Comparison of ENCODE assay signal across 20 mouse cellular contexts in the genomic region with DNA sequence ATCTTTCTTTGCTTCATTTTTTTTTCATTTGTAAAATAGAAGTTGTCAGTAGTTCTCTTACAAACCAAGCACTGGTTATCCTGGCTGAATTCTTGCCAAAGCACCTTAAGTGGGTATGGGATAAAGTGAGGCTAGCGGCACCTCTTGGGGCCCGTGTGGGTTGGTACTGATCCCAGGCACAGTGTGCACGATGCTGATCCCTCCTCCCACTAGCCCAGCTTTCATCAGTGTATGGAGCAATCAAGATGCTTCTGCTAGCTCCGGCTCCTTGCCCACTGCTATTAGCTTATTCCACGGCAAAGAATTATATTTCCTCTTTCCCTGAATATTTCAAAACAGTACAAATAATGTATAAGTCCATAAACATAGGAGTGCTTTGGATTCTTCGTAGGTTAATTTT.
DNase-seq lines count a peak whose midpoint lies in the region; ATAC-seq lines count a peak whose summit lies in the region.
"Had no signal": no experiment of that assay in that cellular context is flagged by ENCODE, and none has a peak within 500 bp of the region (broad histone marks: within the 10 kb centered on the region; RNA-seq: fewer than 3 reads in every experiment).

No protein-coding gene starts in this region.

- no peaks in the 10 kb centered on the region for H3K27me3 ChIP-seq in heart, embryonic 11.5 days (ENCODE audit: control insufficient read depth, insufficient read depth, low read length)
- no peaks in the 10 kb centered on the region for H3K27me3 ChIP-seq in midbrain, embryonic 12.5 days
- H3K27me3 ChIP-seq in midbrain, embryonic 14.5 days (ENCODE audit: control insufficient read depth, insufficient read depth, low read length), result no peaks in the 10 kb centered on the region
- no peaks in the 10 kb centered on the region for H3K27me3 ChIP-seq in embryonic facial prominence, embryonic 14.5 days (replicated peaks; ENCODE audit: control insufficient read depth, insufficient read depth, low read length)
- H3K27me3 ChIP-seq: CH12.LX; forebrain, embryonic 12.5 days; heart, embryonic 15.5 days; hindbrain, embryonic 15.5 days had no signal

- no peaks in the 10 kb centered on the region for H3K36me3 ChIP-seq in heart, embryonic 11.5 days (ENCODE audit: control insufficient read depth, insufficient read depth, low read length)
- no peaks in the 10 kb centered on the region for H3K36me3 ChIP-seq in midbrain, embryonic 12.5 days
- H3K36me3 ChIP-seq in midbrain, embryonic 14.5 days (ENCODE audit: control insufficient read depth, insufficient read depth, low read length), result no peaks in the 10 kb centered on the region
- H3K36me3 ChIP-seq in embryonic facial prominence, embryonic 14.5 days (ENCODE audit: control insufficient read depth, insufficient read depth, low read length), result no peaks in the 10 kb centered on the region
- H3K36me3 ChIP-seq: forebrain, embryonic 12.5 days; heart, embryonic 10.5 days; heart, embryonic 15.5 days; hindbrain, embryonic 15.5 days had no signal

- no peak overlapping the region for H3K27ac ChIP-seq in heart, embryonic 11.5 days (ENCODE audit: low read depth, low read length)
- H3K27ac ChIP-seq in midbrain, embryonic 12.5 days (replicated peaks), result peak overlapping the region; percentile 25; the same call in 1 of the 2 replicates
- H3K27ac ChIP-seq in midbrain, embryonic 14.5 days (replicated peaks; ENCODE audit: low read depth, low read length), result no peak overlapping the region
- peak overlapping the region; percentile 53 for H3K27ac ChIP-seq in embryonic facial prominence, embryonic 14.5 days (replicated peaks; ENCODE audit: low read depth, low read length)
- H3K27ac ChIP-seq: heart, embryonic 10.5 days; heart, embryonic 15.5 days; hindbrain, embryonic 15.5 days had no signal

- H3K9me3 ChIP-seq in heart, embryonic 11.5 days (replicated peaks; ENCODE audit: control insufficient read depth, low read length), result no peaks in the 10 kb centered on the region
- H3K9me3 ChIP-seq in midbrain, embryonic 12.5 days, result no peaks in the 10 kb centered on the region
- no peaks in the 10 kb centered on the region for H3K9me3 ChIP-seq in midbrain, embryonic 14.5 days (ENCODE audit: control insufficient read depth, low read length)
- no peaks in the 10 kb centered on the region for H3K9me3 ChIP-seq in embryonic facial prominence, embryonic 14.5 days (ENCODE audit: control insufficient read depth, low read length)
- H3K9me3 ChIP-seq: forebrain, embryonic 12.5 days; heart, embryonic 10.5 days; heart, embryonic 15.5 days; hindbrain, embryonic 15.5 days had no signal

- no peak overlapping the region for H3K4me2 ChIP-seq in heart, embryonic 11.5 days
- no peak overlapping the region for H3K4me2 ChIP-seq in midbrain, embryonic 12.5 days (replicated peaks)
- H3K4me2 ChIP-seq in midbrain, embryonic 14.5 days (ENCODE audit: low read length), result no peak overlapping the region
- no peak overlapping the region for H3K4me2 ChIP-seq in embryonic facial prominence, embryonic 14.5 days (ENCODE audit: low read depth, low read length)
- H3K4me2 ChIP-seq: forebrain, embryonic 12.5 days; heart, embryonic 15.5 days; hindbrain, embryonic 15.5 days had no signal

- no peak for ATAC-seq in heart, embryonic 11.5 days (replicated peaks; ENCODE audit: insufficient number of reproducible peaks, low FRiP score, low TSS enrichment)
- no peak for ATAC-seq in midbrain, embryonic 12.5 days (ENCODE audit: low FRiP score, low read depth)
- ATAC-seq in midbrain, embryonic 14.5 days (ENCODE audit: low FRiP score, low TSS enrichment), result no peak
- ATAC-seq in embryonic facial prominence, embryonic 14.5 days (ENCODE audit: low read depth), result no peak
- ATAC-seq: intestine, embryonic 16.5 days had no signal

- 68% methylated on average over 6 of the region's 6 CpGs for WGBS in heart, embryonic 11.5 days (ENCODE audit: insufficient replicate concordance)
- WGBS in midbrain, embryonic 12.5 days, result 75% methylated on average over 6 of the region's 6 CpGs
- WGBS in midbrain, embryonic 14.5 days, result 67% methylated on average over 6 of the region's 6 CpGs
- 58% methylated on average over 6 of the region's 6 CpGs for WGBS in embryonic facial prominence, embryonic 14.5 days

- H3K4me1 ChIP-seq in heart, embryonic 11.5 days (ENCODE audit: control insufficient read depth, insufficient read depth, low read length), result no peaks in the 10 kb centered on the region
- no peaks in the 10 kb centered on the region for H3K4me1 ChIP-seq in midbrain, embryonic 12.5 days
- H3K4me1 ChIP-seq in midbrain, embryonic 14.5 days (ENCODE audit: control insufficient read depth, insufficient read depth, low read length), result 0 out of 2 replicates have a peak, but pooled peaks cover 2% of the 10 kb centered on the region
- H3K4me1 ChIP-seq in embryonic facial prominence, embryonic 14.5 days (ENCODE audit: control insufficient read depth, insufficient read depth, low read length), result no peaks in the 10 kb centered on the region
- H3K4me1 ChIP-seq: forebrain, embryonic 12.5 days; heart, embryonic 15.5 days; hindbrain, embryonic 15.5 days had no signal

- no peak overlapping the region for H3K4me3 ChIP-seq in heart, embryonic 11.5 days (ENCODE audit: low read depth, low read length)
- H3K4me3 ChIP-seq in midbrain, embryonic 12.5 days, result no peak overlapping the region
- H3K4me3 ChIP-seq in midbrain, embryonic 14.5 days (replicated peaks; ENCODE audit: low read depth, low read length), result no peak overlapping the region
- no peak overlapping the region for H3K4me3 ChIP-seq in embryonic facial prominence, embryonic 14.5 days (ENCODE audit: low read depth, low read length)
- H3K4me3 ChIP-seq: forebrain, embryonic 12.5 days; heart, embryonic 10.5 days; heart, embryonic 15.5 days; hindbrain, embryonic 15.5 days had no signal

- no peak overlapping the region for H3K9ac ChIP-seq in heart, embryonic 11.5 days (ENCODE audit: low read depth, low read length)
- no peak overlapping the region for H3K9ac ChIP-seq in midbrain, embryonic 12.5 days (replicated peaks)
- no peak overlapping the region for H3K9ac ChIP-seq in midbrain, embryonic 14.5 days (replicated peaks; ENCODE audit: low read length)
- no peak overlapping the region for H3K9ac ChIP-seq in embryonic facial prominence, embryonic 14.5 days (ENCODE audit: low read depth, low read length)
- H3K9ac ChIP-seq: forebrain, embryonic 12.5 days; heart, embryonic 15.5 days; hindbrain, embryonic 15.5 days had no signal

- peak; percentile 82 for DNase-seq in heart, adult 11 months
- DNase-seq in midbrain, embryonic 14.5 days, result no peak
- DNase-seq in embryonic facial prominence, embryonic 14.5 days (ENCODE audit: low spot score), result no peak
- DNase-seq in adrenal gland, adult (ENCODE audit: inconsistent age in 2 of 2, low spot score in 1 of 2), result no peak
- DNase-seq: adrenal gland, postnatal 10 days; cerebellum, adult 11 months; cerebellum, adult 8-10 months; cerebellum, postnatal 14 days; embryo, embryonic 11 days; gastrocnemius, postnatal 36 days; heart, adult 18-20 months; heart, postnatal 14 days had no signal

Comparison
In these comparisons a context has a peak if more than half of its experiments do, and no peak if none do; other contexts are left out.
1. H3K27ac ChIP-seq: peak in midbrain, embryonic 12.5 days (single experiment) and embryonic facial prominence, embryonic 14.5 days (single experiment); none in heart, embryonic 11.5 days (single experiment) and midbrain, embryonic 14.5 days (single experiment).